Mouse (Mus musculus) MEL (cell line): ENCODE data around the gene Pde4dip. TPM values are rescaled to one million over a fixed set of nuclear protein-coding genes. Genes with fewer than 3 reads are reported as not detected.

Experiments used
- DNase-seq: peaks from one replicate; pipeline ENCODE4 v3.0.0; 2011; ENCODE audit warnings: low read depth, low spot score
- H3K27ac ChIP-seq: 2 replicates; pipeline ENCODE4 v1.5.1; 2012; ENCODE audit warnings: low read depth, mild to moderate bottlenecking, control low read depth, low read length, moderate library complexity; ENCODE audit not compliant: control insufficient read depth
- H3K27me3 ChIP-seq, 2 experiments: fragments of 150-350 bp in 1 of 2; sonication (generic) in 1 of 2; 2 replicates each; pipeline ENCODE4 v1.6.1; 2012; ENCODE audit warnings: low read length in 2 of 2, mild to moderate bottlenecking in 2 of 2, improper control_type of control experiment in 1 of 2, moderate library complexity in 1 of 2; ENCODE audit not compliant: insufficient read depth in 2 of 2, control insufficient read depth in 1 of 2
- H3K36me3 ChIP-seq, 2 experiments: 2 replicates each; pipeline ENCODE4 v1.6.1; 2012 to 2014; ENCODE audit warnings: low read length in 2 of 2, improper control_type of control experiment in 1 of 2, inconsistent platforms in 1 of 2, mild to moderate bottlenecking in 1 of 2; ENCODE audit not compliant: insufficient read depth in 2 of 2, control insufficient read depth in 1 of 2
- H3K4me1 ChIP-seq, 2 experiments: fragments of 150-350 bp in 1 of 2; sonication (generic) in 1 of 2; 2 replicates each; pipeline ENCODE4 v1.6.1; 2012; ENCODE audit warnings: low read length in 2 of 2, improper control_type of control experiment in 1 of 2, mild to moderate bottlenecking in 1 of 2; ENCODE audit not compliant: insufficient read depth in 2 of 2, control insufficient read depth in 1 of 2
- H3K4me3 ChIP-seq, 2 experiments: fragments of 150-350 bp in 1 of 2; sonication (generic) in 1 of 2; 2 replicates each; pipeline ENCODE4 v1.5.1; 2012; ENCODE audit warnings: low read depth in 2 of 2, low read length in 2 of 2, mild to moderate bottlenecking in 2 of 2, moderate library complexity in 2 of 2, control low read depth in 1 of 2, improper control_type of control experiment in 1 of 2; ENCODE audit not compliant: control insufficient read depth in 1 of 2, insufficient read depth in 1 of 2
- H3K79me2 ChIP-seq: 2 replicates; pipeline ENCODE4 v1.6.1; 2012; ENCODE audit warnings: mild to moderate bottlenecking, low read length, moderate library complexity; ENCODE audit not compliant: control insufficient read depth, poor library complexity, insufficient read depth
- H3K9ac ChIP-seq: 2 replicates; pipeline ENCODE4 v1.6.1; 2012; ENCODE audit warnings: low read depth, mild to moderate bottlenecking, control low read depth, low read length, moderate library complexity; ENCODE audit not compliant: control insufficient read depth, poor library complexity, severe bottlenecking
- H3K9me3 ChIP-seq: fragments of 150-350 bp; sonication (generic); replicated peaks from 2 replicates; pipeline ENCODE4 v1.6.1; 2012; ENCODE audit warnings: mild to moderate bottlenecking, low read length, improper control_type of control experiment, moderate library complexity; ENCODE audit not compliant: insufficient read depth
- CHD1 ChIP-seq: IDR thresholded peaks from 2 replicates; pipeline ENCODE4 v1.6.1; 2012; ENCODE audit warnings: low read depth, mild to moderate bottlenecking, inconsistent platforms, low read length, improper control_type of control experiment
- CHD2 ChIP-seq: IDR thresholded peaks from 2 replicates; pipeline ENCODE4 v1.6.1; 2011; ENCODE audit warnings: low read length, improper control_type of control experiment
- E2F4 ChIP-seq: IDR thresholded peaks from 2 replicates; pipeline ENCODE4 v1.6.1; 2011; ENCODE audit warnings: low read depth, low read length, improper control_type of control experiment, borderline replicate concordance
- EP300 ChIP-seq, 2 experiments: IDR thresholded peaks; 2 replicates each; pipeline ENCODE4 v1.6.1; 2011; ENCODE audit warnings: improper control_type of control experiment in 2 of 2, low read length in 2 of 2, low read depth in 1 of 2, mild to moderate bottlenecking in 1 of 2
- ETS1 ChIP-seq: IDR thresholded peaks from 2 replicates; pipeline ENCODE4 v1.6.1; 2012; ENCODE audit warnings: low read depth, mild to moderate bottlenecking, inconsistent platforms, low read length, improper control_type of control experiment, moderate library complexity
- GABPA ChIP-seq: IDR thresholded peaks from 2 replicates; pipeline ENCODE4 v1.6.1; 2012; ENCODE audit warnings: low read depth, mild to moderate bottlenecking, inconsistent platforms, low read length, improper control_type of control experiment, moderate library complexity
- KAT2A ChIP-seq: conservative IDR thresholded peaks from 2 replicates; pipeline ENCODE4 v1.6.1; 2012; ENCODE audit warnings: low read depth, low read length, improper control_type of control experiment, inconsistent platforms
- MAFK ChIP-seq: IDR thresholded peaks from 2 replicates; pipeline ENCODE4 v1.6.1; 2011; ENCODE audit warnings: low read depth, mild to moderate bottlenecking, low read length, improper control_type of control experiment, borderline replicate concordance
- MAX ChIP-seq: IDR thresholded peaks from 2 replicates; pipeline ENCODE4 v1.6.1; 2011; ENCODE audit warnings: low read length, improper control_type of control experiment
- MAZ ChIP-seq: IDR thresholded peaks from 2 replicates; pipeline ENCODE4 v1.6.1; 2012; ENCODE audit warnings: low read depth, mild to moderate bottlenecking, inconsistent platforms, low read length, improper control_type of control experiment
- MYC ChIP-seq: IDR thresholded peaks from 2 replicates; pipeline ENCODE4 v1.6.1; 2011; ENCODE audit warnings: low read depth, mild to moderate bottlenecking, low read length, improper control_type of control experiment, moderate library complexity
- RAD21 ChIP-seq: IDR thresholded peaks from 2 replicates; pipeline ENCODE4 v1.6.1; 2011; ENCODE audit warnings: mild to moderate bottlenecking, low read depth, low read length, improper control_type of control experiment
- TAL1 ChIP-seq: IDR thresholded peaks from 2 replicates; pipeline ENCODE4 v1.6.1; 2012; ENCODE audit warnings: mild to moderate bottlenecking, inconsistent platforms, low read length, moderate library complexity, mixed read lengths
- TCF12 ChIP-seq: IDR thresholded peaks from 2 replicates; pipeline ENCODE4 v1.6.1; 2014; ENCODE audit warnings: low read depth, mild to moderate bottlenecking, inconsistent platforms, low read length, improper control_type of control experiment, moderate library complexity
- USF1 ChIP-seq: IDR thresholded peaks from 2 replicates; pipeline ENCODE4 v1.6.1; 2014; ENCODE audit warnings: low read depth, mild to moderate bottlenecking, inconsistent platforms, low read length, improper control_type of control experiment, moderate library complexity
- USF2 ChIP-seq, 2 experiments: IDR thresholded peaks; 2 replicates each; pipeline ENCODE4 v1.6.1; 2011 to 2012; ENCODE audit warnings: improper control_type of control experiment in 2 of 2, low read length in 2 of 2, borderline replicate concordance in 1 of 2, inconsistent platforms in 1 of 2, low read depth in 1 of 2, mild to moderate bottlenecking in 1 of 2; ENCODE audit not compliant: insufficient read depth in 1 of 2
- ZC3H11A ChIP-seq: IDR thresholded peaks from 2 replicates; pipeline ENCODE4 v1.6.1; 2012; ENCODE audit warnings: low read depth, mild to moderate bottlenecking, inconsistent platforms, low read length, improper control_type of control experiment
- ZMIZ1 ChIP-seq: IDR thresholded peaks from 2 replicates; pipeline ENCODE4 v1.6.1; 2012; ENCODE audit warnings: low read depth, mild to moderate bottlenecking, inconsistent platforms, low read length, improper control_type of control experiment, moderate library complexity
- ZNF384 ChIP-seq: IDR thresholded peaks from 2 replicates; pipeline ENCODE4 v1.6.1; 2012; ENCODE audit warnings: low read depth, mild to moderate bottlenecking, inconsistent platforms, low read length, improper control_type of control experiment
- polyA plus RNA-seq, 2 experiments: library from polyadenylated mRNA; stranded (reverse) in 1 of 2; unstranded in 1 of 2; fragments of >175 nt in 1 of 2; fragments of >200 nt in 1 of 2; gene quantifications; 2 replicates each; pipeline versions ENCODE4 v1.2.1 to v1.2.4; 2012; ENCODE audit warnings: low replicate concordance in 2 of 2, low read depth in 1 of 2; ENCODE audit not compliant: insufficient read length in 2 of 2, insufficient read depth in 1 of 2, missing spikeins in 1 of 2
- total RNA-seq: library from RNA; depleted of rRNA; stranded (reverse); fragments of 300-350 nt; gene quantifications from 2 replicates; pipeline ENCODE4 v1.2.3, GENCODE M21; 2012

The Pde4dip gene
- total and polyA plus RNA-seq, 3 experiments, result 47.6 to 52.4 TPM; not detected in 1

DNA sequence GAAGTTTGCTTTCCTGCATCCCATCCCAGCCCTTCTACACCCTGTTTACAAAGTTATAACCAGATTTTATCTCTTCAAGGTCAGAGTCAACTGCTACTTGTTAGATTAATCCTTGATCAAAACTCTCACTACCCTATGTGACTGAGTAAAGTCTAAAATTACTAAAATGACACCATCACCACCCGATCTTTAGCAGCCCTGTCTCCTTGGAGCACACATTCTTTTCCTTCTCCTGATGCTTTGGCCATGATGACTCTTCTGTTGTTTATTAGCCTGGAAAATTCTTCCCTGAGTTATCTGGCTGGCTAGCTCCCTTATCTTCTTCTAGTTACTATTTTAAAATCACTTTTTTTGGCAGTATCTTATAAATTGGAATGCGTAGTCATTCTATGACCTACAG lies 82.9 kb downstream of the Pde4dip start:
- TF ChIP-seq USF1, result no peak
- no peak for TF ChIP-seq TAL1
- no peak for TF ChIP-seq ZC3H11A
- no peak for TF ChIP-seq EP300 (IDR thresholded peaks at IDR 0.05; ENCODE audit: low read depth in 1 of 2, low read length in 2 of 2)
- TF ChIP-seq MAZ, result no peak
- TF ChIP-seq CHD1, result no peak
- TF ChIP-seq TCF12, result no peak
- TF ChIP-seq MYC, result no peak
- no peak for TF ChIP-seq E2F4
- no peak overlapping the region for H3K9ac ChIP-seq
- no peaks in the 10 kb centered on the region; a peak in 1 of 4 replicates for H3K27me3 ChIP-seq
- no peaks in the 10 kb centered on the region for H3K79me2 ChIP-seq
- H3K36me3 ChIP-seq, result no peaks in the 10 kb centered on the region
- no peaks in the 10 kb centered on the region for H3K9me3 ChIP-seq
- no peak for DNase-seq
- no peak overlapping the region for H3K4me3 ChIP-seq
- no peak overlapping the region for H3K27ac ChIP-seq
- H3K4me1 ChIP-seq, result peaks cover 0 to 2% of the 10 kb centered on the region in 2 experiments; a peak in 2 of 4 replicates

DNA sequence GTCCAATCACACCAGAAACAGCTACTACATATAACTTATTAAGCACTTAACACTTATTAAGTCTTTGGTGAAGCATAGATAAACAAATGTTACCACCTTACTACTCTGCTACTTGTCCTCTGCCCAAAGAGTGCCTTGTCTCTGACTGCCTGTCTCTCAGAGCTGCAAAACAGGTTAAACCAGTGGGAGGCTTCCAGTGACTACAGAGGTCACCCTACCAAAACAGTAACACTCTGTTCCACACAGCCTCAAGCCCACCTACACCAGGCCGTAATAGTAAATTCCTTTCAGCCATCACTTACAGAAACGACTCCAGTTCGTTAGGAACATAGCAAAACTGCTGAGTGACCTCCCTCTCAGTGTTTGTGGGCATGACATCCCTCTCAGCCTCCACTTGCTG lies 84.8 kb downstream of the Pde4dip start:
- peaks cover 0 to 8% of the 10 kb centered on the region in 2 experiments; a peak in 2 of 4 replicates for H3K36me3 ChIP-seq
- H3K4me3 ChIP-seq, result no peak overlapping the region
- H3K9ac ChIP-seq, result no peak overlapping the region
- H3K27ac ChIP-seq, result no peak overlapping the region
- peaks cover 7 to 15% of the 10 kb centered on the region in 2 experiments; a peak in 3 of 4 replicates for H3K4me1 ChIP-seq
- no peaks in the 10 kb centered on the region for H3K79me2 ChIP-seq
- TF ChIP-seq ETS1 (no peak), TAL1 (no peak), MYC (no peak), CHD2 (no peak), MAX (no peak), USF2 (IDR thresholded peaks at IDR 0.05; ENCODE audit: borderline replicate concordance in 1 of 2, insufficient read depth in 1 of 2, low read depth in 1 of 2, low read length in 2 of 2) (no peak), KAT2A (no peak), ZMIZ1 (no peak), ZNF384 (no peak), MAZ (no peak), MAFK (no peak), GABPA (no peak), CHD1 (no peak), RAD21 (no peak), USF1 (no peak)
- H3K27me3 ChIP-seq, result no peaks in the 10 kb centered on the region
- no peaks in the 10 kb centered on the region for H3K9me3 ChIP-seq
- DNase-seq, result no peak
